Mouse (Mus musculus): ENCODE measurements around the gene Rai1.

Rai1 gene

DNA sequence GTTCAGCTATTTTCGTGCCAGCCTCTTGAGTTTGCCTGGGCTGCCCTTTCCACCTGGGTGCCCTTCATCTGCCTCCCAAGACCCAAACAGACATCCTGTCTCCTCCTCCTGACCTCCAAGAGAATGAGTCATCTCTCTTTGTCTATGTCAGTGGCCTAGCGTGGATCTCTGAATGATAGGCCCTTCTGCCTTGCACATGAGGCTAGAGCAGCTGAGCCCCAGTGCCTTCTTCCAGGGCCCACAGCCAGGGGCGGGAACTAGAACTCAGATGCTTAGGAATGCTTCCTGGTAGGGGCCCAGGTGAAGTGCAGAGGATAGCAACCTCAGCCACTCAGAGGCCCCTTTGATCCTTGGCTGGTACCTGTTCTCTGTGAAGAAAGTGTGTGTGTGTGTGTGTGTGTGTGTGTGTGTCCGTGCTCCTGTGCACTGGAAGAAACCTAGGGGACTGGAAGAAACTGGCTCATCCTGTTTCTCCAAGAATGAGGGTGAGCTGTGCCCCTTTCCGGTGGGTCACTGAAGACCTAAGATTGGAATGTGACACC lies 3.9 kb downstream of the Rai1 start:
- Histone ChIP-seq H3K9me3 (ENCODE audit: low read length) (no peaks in the 10 kb centered on the region), H3K36me3 (ENCODE audit: insufficient read depth, low read length) (no peaks in the 10 kb centered on the region), H3K4me3 (replicated peaks; ENCODE audit: low read length) (peak overlapping the region; percentile 20; the same call in 1 of the 2 replicates), H3K4me1 (replicated peaks; ENCODE audit: low read depth, low read length) (peaks cover 71% of the 10 kb centered on the region), H3K27me3 (ENCODE audit: insufficient read depth, low read length) (peaks cover 66% of the 10 kb centered on the region)
- TF ChIP-seq NANOG (IDR thresholded peaks at IDR 0.05; ENCODE audit: borderline replicate concordance, low read length) (no peak), POU5F1 (IDR thresholded peaks at IDR 0.05; ENCODE audit: borderline replicate concordance, low read length) (no peak), CTCF (conservative IDR thresholded peaks at IDR 0.05; ENCODE audit: low read length) (no peak)

GRCm38 (mm10) chr11:60110386-60110785 lies 5.6 kb downstream of the Rai1 start:
- Histone ChIP-seq H3K4me1 (replicated peaks; ENCODE audit: low read depth, low read length) (peaks cover 75% of the 10 kb centered on the region), H3K4me3 (replicated peaks; ENCODE audit: low read length) (no peak overlapping the region), H3K36me3 (ENCODE audit: insufficient read depth, low read length) (no peaks in the 10 kb centered on the region), H3K27me3 (ENCODE audit: insufficient read depth, low read length) (peaks cover 55% of the 10 kb centered on the region), H3K9me3 (ENCODE audit: low read length) (no peaks in the 10 kb centered on the region)
- TF ChIP-seq CTCF (conservative IDR thresholded peaks at IDR 0.05; ENCODE audit: low read length) (no peak), NANOG (IDR thresholded peaks at IDR 0.05; ENCODE audit: borderline replicate concordance, low read length) (no peak), POU5F1 (IDR thresholded peaks at IDR 0.05; ENCODE audit: borderline replicate concordance, low read length) (no peak)

- TF ChIP-seq NANOG (IDR thresholded peaks at IDR 0.05; ENCODE audit: borderline replicate concordance, low read length), result no peak
- no peak for TF ChIP-seq POU5F1 (IDR thresholded peaks at IDR 0.05; ENCODE audit: borderline replicate concordance, low read length)
- no peak for TF ChIP-seq CTCF (conservative IDR thresholded peaks at IDR 0.05; ENCODE audit: low read length)
- Histone ChIP-seq H3K9me3 (ENCODE audit: low read length) (no peaks in the 10 kb centered on the region), H3K36me3 (ENCODE audit: insufficient read depth, low read length) (no peaks in the 10 kb centered on the region), H3K4me3 (replicated peaks; ENCODE audit: low read length) (no peak overlapping the region), H3K4me1 (replicated peaks; ENCODE audit: low read depth, low read length) (peaks cover 83% of the 10 kb centered on the region), H3K27me3 (ENCODE audit: insufficient read depth, low read length) (peaks cover 43% of the 10 kb centered on the region)
These were observed 6.8 kb downstream of the Rai1 start for GRCm38 (mm10) chr11:60111576-60111975.

DNA sequence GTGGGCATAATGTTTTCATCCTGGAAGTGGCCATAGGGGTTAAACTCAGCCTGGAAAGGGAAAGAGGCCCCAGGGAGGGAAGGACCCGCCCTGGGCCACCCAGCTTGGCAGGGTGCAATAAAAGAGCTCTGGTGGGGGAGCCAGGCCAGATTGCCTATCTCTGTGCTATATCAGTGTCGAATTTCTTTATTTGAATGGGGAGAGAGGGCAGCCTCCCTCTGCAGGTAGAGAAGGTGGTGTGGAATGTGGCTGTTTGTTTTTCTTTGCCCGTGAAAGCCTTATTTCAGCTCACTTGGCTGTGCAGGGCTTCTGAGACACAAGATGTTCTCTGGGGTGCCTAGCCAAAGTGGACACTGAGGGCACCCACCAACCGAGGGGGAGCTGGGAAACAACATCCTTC lies 8.8 kb downstream of the Rai1 start:
- peaks cover 22% of the 10 kb centered on the region for H3K27me3 ChIP-seq (ENCODE audit: insufficient read depth, low read length)
- H3K9me3 ChIP-seq (ENCODE audit: low read length), result no peaks in the 10 kb centered on the region
- peak overlapping the region; percentile 81 for H3K4me3 ChIP-seq (replicated peaks; ENCODE audit: low read length)
- TF ChIP-seq CTCF (conservative IDR thresholded peaks at IDR 0.05; ENCODE audit: low read length) (no peak), NANOG (IDR thresholded peaks at IDR 0.05; ENCODE audit: borderline replicate concordance, low read length) (no peak), POU5F1 (IDR thresholded peaks at IDR 0.05; ENCODE audit: borderline replicate concordance, low read length) (no peak)
- no peaks in the 10 kb centered on the region for H3K36me3 ChIP-seq (ENCODE audit: insufficient read depth, low read length)
- peaks cover 62% of the 10 kb centered on the region for H3K4me1 ChIP-seq (replicated peaks; ENCODE audit: low read depth, low read length)

- TF ChIP-seq CTCF (conservative IDR thresholded peaks at IDR 0.05; ENCODE audit: low read length) (no peak), POU5F1 (IDR thresholded peaks at IDR 0.05; ENCODE audit: borderline replicate concordance, low read length) (no peak), NANOG (IDR thresholded peaks at IDR 0.05; ENCODE audit: borderline replicate concordance, low read length) (no peak)
- Histone ChIP-seq H3K27me3 (ENCODE audit: insufficient read depth, low read length) (peaks cover 16% of the 10 kb centered on the region), H3K4me1 (replicated peaks; ENCODE audit: low read depth, low read length) (peaks cover 54% of the 10 kb centered on the region), H3K4me3 (replicated peaks; ENCODE audit: low read length) (peak overlapping the region; percentile 81), H3K9me3 (ENCODE audit: low read length) (no peaks in the 10 kb centered on the region), H3K36me3 (ENCODE audit: insufficient read depth, low read length) (no peaks in the 10 kb centered on the region)
These were observed 9.6 kb downstream of the Rai1 start for GRCm38 (mm10) chr11:60114296-60115023.

GRCm38 (mm10) chr11:60115024-60115538 lies 10.3 kb downstream of the Rai1 start:
- no peak for TF ChIP-seq POU5F1 (IDR thresholded peaks at IDR 0.05; ENCODE audit: borderline replicate concordance, low read length)
- TF ChIP-seq CTCF (conservative IDR thresholded peaks at IDR 0.05; ENCODE audit: low read length), result no peak
- no peak for TF ChIP-seq NANOG (IDR thresholded peaks at IDR 0.05; ENCODE audit: borderline replicate concordance, low read length)
- H3K4me1 ChIP-seq (replicated peaks; ENCODE audit: low read depth, low read length), result peaks cover 49% of the 10 kb centered on the region
- peaks cover 12% of the 10 kb centered on the region; the same call in 1 of the 2 replicates for H3K27me3 ChIP-seq (ENCODE audit: insufficient read depth, low read length)

DNA sequence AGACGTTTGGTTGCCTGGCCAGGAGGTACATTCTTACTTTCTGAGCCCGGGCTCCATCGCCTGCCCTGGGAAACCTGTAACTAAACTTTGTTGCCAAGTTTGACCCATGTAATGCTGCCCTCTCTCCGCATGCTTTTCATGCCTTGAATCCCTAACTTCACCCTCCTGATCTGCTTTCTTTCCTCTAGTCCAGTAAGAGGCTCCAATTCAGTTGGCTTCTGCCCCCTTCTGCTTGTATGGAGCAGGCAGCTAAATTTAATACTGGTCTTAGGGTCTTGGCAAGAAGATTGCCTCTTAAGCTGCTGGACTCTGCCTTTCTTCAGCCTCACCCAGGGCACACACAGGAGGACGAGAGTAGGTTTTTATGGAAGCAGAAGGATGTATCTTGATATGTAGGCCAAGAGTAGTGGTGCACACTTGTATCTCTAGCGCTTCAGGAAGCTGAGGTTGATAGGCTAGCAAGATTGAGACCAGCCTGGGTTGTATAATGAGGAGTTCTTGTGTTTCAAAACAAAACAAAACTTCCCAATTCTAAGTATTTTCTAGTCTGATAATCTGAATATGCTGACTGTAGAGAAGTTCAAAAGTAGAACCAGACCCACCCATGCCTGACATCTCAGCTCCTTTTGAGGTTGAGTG lies 10.9 kb downstream of the Rai1 start:
- Histone ChIP-seq H3K27me3 (ENCODE audit: insufficient read depth, low read length) (peaks cover 7% of the 10 kb centered on the region; the same call in 1 of the 2 replicates), H3K4me3 (replicated peaks; ENCODE audit: low read length) (peak overlapping the region; percentile 81), H3K36me3 (ENCODE audit: insufficient read depth, low read length) (no peaks in the 10 kb centered on the region), H3K9me3 (ENCODE audit: low read length) (no peaks in the 10 kb centered on the region), H3K4me1 (replicated peaks; ENCODE audit: low read depth, low read length) (peaks cover 49% of the 10 kb centered on the region)
- TF ChIP-seq CTCF (conservative IDR thresholded peaks at IDR 0.05; ENCODE audit: low read length), result no peak

More at GRCm38 (mm10) chr11:60115024-60115538, 10.3 kb downstream of the Rai1 start:
- Histone ChIP-seq H3K36me3 (ENCODE audit: insufficient read depth, low read length) (no peaks in the 10 kb centered on the region), H3K4me3 (replicated peaks; ENCODE audit: low read length) (peak overlapping the region; percentile 81), H3K9me3 (ENCODE audit: low read length) (no peaks in the 10 kb centered on the region)

DNA sequence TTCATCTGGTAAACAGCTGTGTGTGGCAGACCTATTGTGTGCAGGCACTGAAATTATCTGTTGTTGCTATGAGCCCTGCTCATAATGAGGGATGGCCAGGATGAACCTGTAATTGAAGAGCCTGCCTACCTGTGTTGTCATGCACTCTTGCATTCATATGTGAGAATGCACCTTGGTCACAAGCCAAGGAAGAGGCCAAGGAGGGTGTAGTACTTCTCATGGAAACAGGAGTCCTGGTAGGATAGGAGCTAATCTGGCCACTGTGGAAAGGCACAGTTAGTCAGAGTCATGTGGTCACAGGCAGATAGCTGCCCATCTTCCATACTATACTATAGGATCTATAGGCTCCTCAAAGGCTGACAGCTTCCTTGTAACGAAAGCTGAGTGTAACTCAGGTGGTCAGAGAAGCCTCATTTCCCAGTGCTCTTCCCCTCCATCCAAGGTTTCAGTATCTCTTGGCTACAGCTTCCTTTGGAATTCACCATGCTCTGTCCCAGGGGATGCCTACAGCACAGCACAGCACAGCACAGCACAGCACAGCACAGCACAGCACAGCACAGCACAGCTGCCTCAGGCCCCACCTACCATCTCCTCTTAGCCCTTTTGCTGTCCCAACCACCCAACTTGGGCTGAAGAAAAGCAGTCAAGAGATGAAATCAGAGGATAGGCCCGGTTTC lies 15.9 kb downstream of the Rai1 start:
- Histone ChIP-seq H3K36me3 (ENCODE audit: insufficient read depth, low read length) (no peaks in the 10 kb centered on the region), H3K27me3 (ENCODE audit: insufficient read depth, low read length) (0 out of 2 replicates have a peak, but pooled peaks cover 2% of the 10 kb centered on the region), H3K4me3 (replicated peaks; ENCODE audit: low read length) (no peak overlapping the region), H3K9me3 (ENCODE audit: low read length) (no peaks in the 10 kb centered on the region), H3K4me1 (replicated peaks; ENCODE audit: low read depth, low read length) (peaks cover 6% of the 10 kb centered on the region)
- no peak for TF ChIP-seq CTCF (conservative IDR thresholded peaks at IDR 0.05; ENCODE audit: low read length)

All from E14TG2a.4 (cell line).